Comparison of ENCODE assay signal across 31 mouse cellular contexts in the genomic region with DNA sequence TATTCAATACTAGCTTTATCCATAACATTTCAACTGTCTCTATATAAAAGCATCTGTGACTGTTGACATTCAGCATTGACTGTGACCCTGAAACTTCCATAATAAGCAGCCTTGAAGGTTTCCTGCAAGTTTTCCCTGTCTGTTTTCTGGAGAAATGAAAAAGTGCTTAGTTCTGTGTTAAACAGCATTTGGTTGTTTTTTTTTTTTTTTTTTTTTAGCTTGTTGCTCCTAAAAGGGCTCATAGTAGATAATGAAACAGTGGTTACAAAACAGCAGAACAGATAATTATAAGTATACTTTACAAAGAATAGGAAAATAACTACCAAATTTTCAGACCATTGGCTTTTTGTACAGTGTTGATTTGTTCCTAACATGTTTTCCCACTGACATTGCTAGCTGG.
"Had no signal": no experiment of that assay in that cellular context is flagged by ENCODE, and none has a peak within 500 bp of the region (broad histone marks: within the 10 kb centered on the region; RNA-seq: fewer than 3 reads in every experiment).

No protein-coding gene starts in this region.

- H3K27me3 ChIP-seq: heart, embryonic 12.5 days; heart, embryonic 13.5 days; heart, embryonic 15.5 days; hindbrain, embryonic 12.5 days; hindbrain, embryonic 13.5 days; hindbrain, embryonic 15.5 days; intestine, embryonic 15.5 days; kidney, embryonic 15.5 days had no signal

- DNase-seq: heart, postnatal 10 days; heart, postnatal 14 days; heart, postnatal 36 days; heart, postnatal 4 days; kidney, adult 11 months; kidney, adult 18-20 months; kidney, adult 2 months; kidney, adult 8-10 months; kidney, adult 9 months; kidney, postnatal 10 days; kidney, postnatal 14 days; kidney, postnatal 25 days; kidney, postnatal 36 days; kidney, postnatal 4 days; layer of hippocampus, adult 9-11 months; layer of hippocampus, postnatal 36 days had no signal

- H3K4me3 ChIP-seq: heart, embryonic 10.5 days; heart, embryonic 12.5 days; heart, embryonic 13.5 days; heart, embryonic 15.5 days; hindbrain, embryonic 10.5 days; hindbrain, embryonic 12.5 days; hindbrain, embryonic 13.5 days; hindbrain, embryonic 15.5 days; intestine, embryonic 15.5 days; kidney, embryonic 15.5 days; layer of hippocampus, adult 2 months; left cerebral cortex, adult 2 months had no signal

- H3K4me1 ChIP-seq: heart, embryonic 10.5 days; heart, embryonic 12.5 days; heart, embryonic 13.5 days; heart, embryonic 15.5 days; hindbrain, embryonic 10.5 days; hindbrain, embryonic 12.5 days; hindbrain, embryonic 13.5 days; hindbrain, embryonic 15.5 days; intestine, embryonic 15.5 days; kidney, embryonic 15.5 days had no signal

- H3K9me3 ChIP-seq: heart, embryonic 10.5 days; heart, embryonic 12.5 days; heart, embryonic 13.5 days; heart, embryonic 15.5 days; hindbrain, embryonic 10.5 days; hindbrain, embryonic 12.5 days; hindbrain, embryonic 13.5 days; hindbrain, embryonic 15.5 days; intestine, embryonic 15.5 days; kidney, embryonic 15.5 days had no signal

- H3K36me3 ChIP-seq: heart, embryonic 15.5 days; hindbrain, embryonic 10.5 days; hindbrain, embryonic 12.5 days; hindbrain, embryonic 13.5 days; hindbrain, embryonic 15.5 days; intestine, embryonic 15.5 days had no signal

- H3K9ac ChIP-seq: heart, embryonic 12.5 days; heart, embryonic 13.5 days; heart, embryonic 15.5 days; hindbrain, embryonic 12.5 days; hindbrain, embryonic 13.5 days; hindbrain, embryonic 14.5 days; hindbrain, embryonic 15.5 days; intestine, embryonic 15.5 days; kidney, embryonic 15.5 days had no signal

- H3K27ac ChIP-seq: heart, embryonic 10.5 days; heart, embryonic 13.5 days; heart, embryonic 15.5 days; hindbrain, embryonic 10.5 days; hindbrain, embryonic 12.5 days; hindbrain, embryonic 13.5 days; hindbrain, embryonic 14.5 days; hindbrain, embryonic 15.5 days; hindbrain, postnatal 0 days; intestine, embryonic 15.5 days; kidney, embryonic 15.5 days; kidney, postnatal 0 days; layer of hippocampus, adult 2 months; left cerebral cortex, adult 2 months had no signal
